Mouse (Mus musculus) myocyte (in vitro differentiated cells): ENCODE data around the gene Kif6.

ENCODE experiments used
- POLR2A ChIP-seq: IDR thresholded peaks from one replicate; pipeline ENCODE4 v1.6.1; 2011; ENCODE audit warnings: low read depth, mild to moderate bottlenecking, control low read depth, moderate library complexity; ENCODE audit not compliant: insufficient read length
- POLR2AphosphoS2 ChIP-seq: IDR thresholded peaks from one replicate; pipeline ENCODE4 v1.6.1; 2011; ENCODE audit warnings: low read depth, control low read depth; ENCODE audit not compliant: insufficient read length
- TCF12 ChIP-seq: IDR thresholded peaks from one replicate; pipeline ENCODE4 v1.6.1; 2011; ENCODE audit warnings: mild to moderate bottlenecking, control low read depth; ENCODE audit not compliant: poor library complexity, insufficient read depth, severe bottlenecking

- no peak for TF ChIP-seq TCF12
- no peak for TF ChIP-seq POLR2A
- no peak for TF ChIP-seq POLR2AphosphoS2
These were observed 75.9 kb downstream of the Kif6 start for GRCm38 (mm10) chr17:49690607-49691454.
